Mouse (Mus musculus) cerebellum, adult 18-20 months (tissue): ENCODE measurements around the gene Esam.

ENCODE experiments used
- DNase-seq, 2 experiments: peaks; one replicate each; pipeline ENCODE4 v3.0.0; 2021

Gene Esam

DNA sequence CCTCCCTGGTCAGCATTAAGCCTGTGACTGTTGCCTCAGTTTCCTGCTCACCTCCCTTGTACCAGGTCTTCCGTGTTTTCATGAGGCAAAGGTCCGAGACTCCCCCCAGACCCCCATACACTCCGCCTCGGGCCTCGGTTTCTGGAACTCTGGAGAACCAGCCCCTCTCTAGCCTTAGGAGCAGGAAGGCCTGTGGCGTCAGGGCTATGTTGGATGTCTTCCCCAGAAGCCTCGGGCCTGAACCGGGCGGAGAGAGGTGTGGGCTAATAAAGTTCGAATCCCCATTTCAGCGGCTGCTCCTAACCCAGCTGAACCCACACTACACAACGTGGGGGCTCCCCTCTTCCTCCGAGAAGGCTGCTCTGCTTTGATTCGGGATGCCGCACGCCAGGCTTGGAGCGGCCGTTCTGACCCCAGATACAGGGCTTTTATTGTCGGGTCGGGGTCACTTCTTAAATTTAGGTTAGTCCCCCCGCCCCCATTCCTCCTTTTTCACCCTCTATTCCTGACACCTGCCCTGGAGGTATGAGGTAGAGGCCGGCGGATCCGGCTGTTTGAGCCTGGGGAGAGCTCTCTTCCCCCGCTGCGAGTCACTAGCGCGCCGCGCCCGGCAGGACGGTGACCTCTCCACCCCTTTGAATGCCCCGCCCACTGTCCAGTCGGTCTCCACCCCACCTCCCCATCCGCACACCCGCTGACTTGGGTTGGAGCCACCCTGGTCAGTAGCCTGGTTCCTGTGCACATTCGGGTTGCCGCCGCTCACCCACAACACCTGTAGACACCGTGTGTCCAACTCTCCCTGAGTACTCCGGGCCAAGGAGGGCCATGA, at the start of gene Esam:
Esam (plus strand) TSS at position 683 of the 829 bp plus-strand sequence.
- peak; percentile 24 to 31 for DNase-seq

DNA sequence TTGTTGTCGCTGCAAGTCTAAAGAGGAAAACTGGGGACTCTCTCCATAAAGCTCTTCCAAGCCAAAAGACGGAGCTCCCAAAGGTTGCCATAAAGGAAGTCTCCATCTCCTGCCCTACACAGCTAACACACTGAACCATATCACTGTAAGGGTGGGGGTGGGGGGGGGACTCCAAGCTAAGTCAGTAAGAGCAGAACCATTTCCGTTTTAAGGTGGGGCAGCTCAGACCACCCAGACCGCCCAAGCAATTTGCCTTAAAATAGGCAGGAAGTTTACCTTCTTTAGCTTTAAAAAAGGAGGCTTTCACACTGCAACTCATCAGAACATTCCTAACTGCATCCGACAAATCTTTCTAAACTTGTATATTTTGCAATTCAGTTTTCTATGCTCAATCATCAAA, 42.7 kb upstream of the Esam start:
- no peak for DNase-seq

DNA sequence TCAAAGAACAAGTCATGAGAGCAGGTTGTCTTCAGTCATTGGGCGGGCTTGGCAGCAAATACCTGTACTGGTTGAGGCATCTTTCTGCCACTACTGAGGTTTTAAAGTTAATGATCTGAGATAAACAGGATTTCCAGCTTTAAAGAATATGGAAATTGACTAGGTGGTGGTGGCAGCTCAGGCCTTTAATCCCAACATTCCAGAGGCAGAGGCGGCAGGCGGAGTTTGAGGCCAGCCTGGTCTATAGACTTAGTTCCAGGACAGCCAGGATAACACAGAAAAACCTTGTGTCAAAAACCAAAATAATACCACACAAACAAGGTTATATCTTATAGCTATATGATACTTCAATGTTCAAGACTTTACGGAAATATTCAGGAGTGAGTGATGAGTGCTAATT, 39.8 kb upstream of the Esam start:
- DNase-seq, result peak in 1 of 2 experiments; percentile 10

DNA sequence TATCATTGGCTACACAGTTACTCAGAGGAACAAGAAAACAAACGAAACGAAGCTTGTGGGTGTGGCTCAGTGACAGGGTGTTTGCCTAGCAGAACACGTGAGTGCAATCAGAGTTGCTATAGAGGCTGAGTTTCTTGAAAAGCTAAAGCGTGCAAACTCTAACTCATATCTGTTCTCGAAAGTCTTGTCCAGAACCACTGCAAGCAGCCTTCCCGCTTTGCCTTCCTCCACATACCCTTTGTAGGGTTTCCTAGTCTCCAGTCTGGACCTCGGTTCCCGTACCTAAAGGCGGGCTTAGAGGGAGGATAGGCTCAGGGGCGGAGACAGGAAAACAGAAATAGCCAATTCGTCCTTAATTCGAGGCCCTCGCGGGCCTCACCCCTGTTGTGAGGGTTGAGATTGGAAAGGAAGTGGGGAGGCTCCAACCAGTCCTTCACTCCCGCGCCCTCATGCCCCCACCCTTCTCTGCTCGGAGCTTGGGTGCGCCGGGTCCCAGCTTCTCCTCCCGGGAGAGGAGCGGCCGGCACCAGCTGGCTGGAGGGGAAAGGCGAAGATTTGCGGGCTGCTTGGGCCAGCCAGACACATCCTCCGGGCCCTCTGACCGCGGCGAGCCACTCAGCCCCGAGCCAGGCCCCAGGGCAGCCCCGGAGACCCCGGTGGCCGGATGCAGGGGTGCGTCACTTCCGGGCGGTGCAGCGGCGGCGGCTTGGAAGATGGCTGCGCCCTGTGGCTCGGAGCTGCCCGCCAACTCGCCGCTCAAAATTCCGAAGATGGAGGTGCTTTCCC, 39.1 kb upstream of the Esam start, which contains the start of gene Msantd2:
Msantd2 (plus strand) TSS at position 709 of the 786 bp plus-strand sequence.
- DNase-seq, result peak; percentile 92 to 93

DNA sequence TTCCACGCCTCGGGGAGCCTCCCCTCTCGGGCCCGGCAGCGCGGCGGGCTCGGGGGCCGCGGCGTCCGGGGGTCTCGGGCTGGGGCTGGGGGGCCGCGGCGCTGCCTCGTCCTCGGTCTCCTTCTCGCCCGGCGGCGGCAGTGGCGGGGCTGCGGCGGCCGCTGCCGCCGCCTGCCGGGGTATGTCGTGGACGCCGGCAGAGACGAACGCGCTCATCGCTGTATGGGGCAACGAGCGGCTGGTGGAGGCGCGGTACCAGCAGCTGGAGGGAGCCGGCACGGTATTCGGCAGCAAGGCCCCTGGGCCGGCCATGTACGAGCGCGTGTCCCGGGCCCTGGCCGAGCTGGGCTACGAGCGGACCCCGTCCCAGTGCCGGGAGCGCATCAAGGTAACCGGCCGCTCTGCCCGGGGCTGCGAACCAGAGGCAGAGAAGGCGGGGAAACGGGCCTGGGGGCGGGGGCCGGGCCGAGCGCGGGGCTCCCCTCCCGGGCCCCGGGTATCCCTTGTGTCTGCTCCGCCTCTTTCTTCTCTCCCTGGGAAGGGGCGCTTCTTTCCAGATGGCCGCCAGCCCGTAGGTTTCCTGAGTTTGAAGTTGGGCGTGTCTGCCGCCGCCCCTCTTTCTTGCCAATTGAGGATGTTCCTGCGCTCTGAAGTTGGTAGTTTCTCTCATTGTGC, 38.3 kb upstream of the Esam start:
- peak; percentile 23 to 51 for DNase-seq

DNA sequence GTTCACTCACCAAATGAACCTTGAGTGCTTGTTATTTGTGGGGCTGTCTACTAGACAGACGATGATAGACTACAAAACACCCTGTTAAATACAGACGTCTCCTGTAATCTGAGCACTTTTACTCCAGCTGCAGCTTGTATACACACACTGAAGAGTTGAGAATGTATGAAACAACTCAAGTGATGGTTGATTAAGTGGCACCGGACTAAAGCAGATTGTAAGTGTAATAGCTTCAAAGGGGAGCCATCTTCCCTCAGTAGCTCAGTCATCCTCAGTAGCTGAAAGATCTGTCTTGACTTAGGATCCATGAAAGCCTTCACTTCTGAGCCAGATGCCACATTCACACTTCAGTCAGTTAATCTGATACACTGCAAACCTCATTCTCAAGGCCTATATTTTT, 32.1 kb upstream of the Esam start:
- no peak for DNase-seq

DNA sequence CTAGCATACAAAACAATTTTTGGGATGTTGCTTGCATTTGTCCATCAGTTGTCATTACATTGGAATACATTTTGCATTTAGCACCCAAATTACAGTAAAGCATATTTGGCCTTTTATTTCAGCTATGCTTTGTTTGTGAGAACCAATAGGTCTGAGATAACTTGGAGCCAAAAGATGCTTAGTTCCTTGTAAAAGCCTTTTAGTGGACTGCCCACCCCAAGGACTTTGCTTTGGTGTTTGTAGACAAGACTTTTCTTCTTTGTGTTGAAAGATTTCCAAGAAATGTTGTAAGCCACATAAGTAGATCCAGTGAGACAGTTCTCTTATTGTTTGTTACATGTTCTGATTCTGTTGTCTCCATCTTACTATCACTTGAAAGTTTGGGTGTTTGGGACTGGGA, 31.6 kb upstream of the Esam start:
- DNase-seq, result no peak

DNA sequence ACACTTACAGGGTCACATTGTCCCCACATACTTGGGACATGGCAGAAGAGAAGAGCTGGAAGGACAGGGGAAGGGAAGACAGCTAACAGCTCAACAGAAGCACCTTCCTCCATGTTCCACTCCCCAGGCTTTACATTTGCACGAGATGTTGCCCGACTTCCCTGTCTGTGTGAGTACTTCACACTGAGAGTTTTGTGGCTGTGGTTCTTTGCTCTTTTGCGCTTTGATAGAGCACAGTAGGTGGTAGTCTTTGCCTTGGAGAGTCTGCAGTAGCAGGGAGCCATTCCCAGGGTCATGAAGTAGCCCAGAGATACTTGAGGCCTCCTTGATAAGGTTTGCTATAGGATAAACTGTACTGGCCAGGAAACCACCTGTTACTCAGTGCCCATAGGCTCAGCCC, 27.7 kb upstream of the Esam start:
- no peak for DNase-seq

DNA sequence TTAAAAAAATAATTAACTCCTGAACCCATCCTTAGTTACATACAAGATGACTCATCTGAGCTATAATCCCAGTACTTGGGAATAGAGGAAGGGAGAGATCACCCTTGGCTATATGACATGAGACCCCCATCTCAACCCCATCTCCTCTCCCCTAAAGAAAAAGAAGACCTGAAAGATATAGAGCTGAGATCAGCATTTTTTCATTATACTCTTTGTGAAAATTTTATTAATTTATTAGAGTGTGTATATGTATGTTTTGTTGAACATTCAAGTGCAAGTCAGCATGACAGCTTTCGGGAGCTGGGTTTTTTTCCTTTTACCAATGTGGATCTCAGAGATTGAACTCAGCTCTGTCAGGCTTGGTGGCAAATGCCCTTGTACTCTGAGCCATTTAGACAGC, 26.7 kb upstream of the Esam start:
- no peak for DNase-seq

DNA sequence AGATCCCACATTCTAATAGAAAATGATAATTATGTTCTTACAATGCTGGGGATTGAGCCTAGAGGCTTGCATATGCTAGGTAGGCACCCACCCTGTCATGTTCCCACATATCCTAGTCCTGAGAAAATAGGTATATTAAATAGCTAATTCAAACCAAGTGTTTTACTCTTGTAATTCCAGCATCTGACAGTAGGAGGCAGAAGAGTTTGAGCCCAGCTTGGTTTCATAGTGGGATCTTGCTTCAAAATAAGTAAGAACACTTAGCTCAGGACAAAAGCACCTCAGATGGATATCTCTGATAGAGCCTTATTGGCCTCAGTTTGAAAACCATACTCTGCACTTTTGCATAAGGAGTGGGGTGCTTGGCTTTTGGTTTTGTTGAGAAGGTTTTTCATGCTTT, 23.5 kb upstream of the Esam start:
- DNase-seq, result no peak

DNA sequence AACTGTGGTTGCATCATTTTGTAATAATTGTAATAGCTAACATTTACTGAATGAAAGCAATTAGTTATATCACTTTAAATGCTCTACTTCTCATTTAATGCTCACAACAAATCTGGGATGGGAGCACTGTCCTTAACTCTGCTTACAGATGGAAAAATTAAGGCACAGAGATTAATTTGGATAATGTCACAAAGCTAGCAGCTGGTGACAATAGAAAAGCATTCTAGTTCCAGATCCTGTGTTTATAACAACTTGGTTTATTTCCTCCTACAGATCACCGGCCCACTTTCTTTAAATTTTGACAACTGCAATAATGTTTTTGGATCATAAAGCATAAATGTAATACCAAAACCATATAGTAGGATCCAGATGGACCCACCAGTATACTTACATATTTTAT, 21.9 kb upstream of the Esam start:
- DNase-seq, result no peak

DNA sequence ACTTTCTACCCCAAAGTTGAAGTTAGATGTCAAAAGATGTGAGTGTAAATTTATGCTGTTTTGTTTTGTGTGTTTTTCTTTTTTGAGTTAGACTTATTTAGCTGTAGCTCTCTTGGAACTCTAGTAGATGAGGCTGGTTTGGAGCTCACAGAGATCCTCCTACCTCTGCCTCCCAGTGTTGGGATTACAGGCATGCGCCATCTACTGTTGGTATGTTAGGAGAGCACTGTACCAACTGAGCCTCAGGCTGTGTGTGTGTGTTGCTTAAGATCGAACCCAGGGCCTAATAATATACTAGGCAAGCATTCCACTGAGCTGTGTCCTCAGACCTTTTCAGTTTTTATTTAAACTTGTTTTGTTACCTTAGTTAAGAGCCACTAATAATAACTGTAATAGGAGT, 15.8 kb upstream of the Esam start:
- no peak for DNase-seq

DNA sequence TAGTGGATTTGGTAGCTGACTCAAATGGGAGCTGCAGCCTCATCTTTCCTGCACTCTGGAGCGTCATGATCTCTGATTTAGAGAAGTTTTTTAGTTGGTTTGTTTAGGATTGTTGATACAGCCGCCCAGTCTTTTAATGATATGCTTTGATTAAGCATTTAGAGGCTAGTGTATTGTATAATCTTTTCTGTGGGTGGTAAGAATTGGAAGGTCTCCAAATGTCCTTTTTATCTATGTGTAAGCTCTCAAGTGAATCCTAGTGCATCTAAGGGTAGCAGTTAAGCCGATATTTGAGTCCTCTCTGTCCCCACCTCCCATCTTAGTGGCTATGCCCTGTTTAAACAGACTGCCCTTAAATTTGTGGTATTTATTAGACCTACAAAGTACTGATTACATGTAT, 13.4 kb upstream of the Esam start:
- no peak for DNase-seq

DNA sequence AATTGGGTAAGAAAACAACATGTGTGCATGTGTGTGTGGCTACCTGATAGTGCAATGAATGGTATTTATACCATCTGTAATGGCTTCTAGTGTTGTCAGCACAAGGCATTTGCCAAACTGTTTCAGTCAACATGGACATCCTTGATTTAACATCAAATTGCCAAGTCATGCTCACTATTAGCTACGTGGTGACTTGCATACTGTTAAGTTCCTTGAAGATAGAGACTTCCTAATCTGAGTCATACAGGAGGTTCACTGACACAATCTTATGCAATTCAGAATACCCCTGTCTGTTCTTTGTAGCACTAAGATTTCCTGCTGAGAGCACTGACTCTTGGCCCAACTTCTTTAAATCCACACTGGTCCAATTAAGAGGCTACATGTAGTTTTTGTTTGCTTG, 10.4 kb upstream of the Esam start:
- no peak for DNase-seq

DNA sequence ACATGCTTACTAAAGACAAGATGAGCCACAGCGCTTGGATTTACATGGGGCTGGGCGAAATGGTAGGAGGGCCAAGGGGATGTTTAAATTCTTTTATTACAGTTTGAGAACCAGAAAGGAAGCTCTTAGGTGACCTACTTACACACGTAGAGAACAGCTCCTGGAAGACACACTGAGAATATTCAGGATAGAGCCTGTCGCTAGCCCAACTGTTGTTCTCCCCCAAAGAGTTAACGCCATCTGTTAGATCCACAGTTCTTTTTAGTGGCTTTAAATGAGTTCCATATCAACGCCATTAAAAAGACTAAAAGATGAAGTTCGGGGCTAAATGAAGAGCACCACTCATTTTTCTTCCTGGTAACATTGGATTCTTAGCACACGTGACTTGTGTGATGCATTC, 8.9 kb upstream of the Esam start:
- peak; percentile 46 to 51 for DNase-seq

DNA sequence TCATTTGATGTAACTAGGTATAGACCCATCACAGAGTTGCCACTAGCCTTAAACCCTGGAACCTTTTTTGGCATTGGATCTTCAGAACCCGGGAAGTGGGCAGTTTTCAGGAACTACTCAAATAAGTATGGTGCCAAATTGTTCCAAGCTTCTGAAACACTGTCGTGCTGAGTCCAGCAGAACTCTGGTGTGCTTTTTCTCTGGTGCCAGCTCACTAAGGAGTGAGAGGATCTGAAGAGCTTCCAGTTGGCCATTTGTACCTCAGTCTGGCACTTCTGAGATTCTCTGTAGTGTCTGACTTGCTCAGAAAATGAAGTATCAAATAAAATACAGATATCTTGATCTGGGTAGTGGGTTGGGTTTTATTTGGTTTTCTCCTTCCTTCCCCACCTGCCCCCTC, 7.9 kb upstream of the Esam start:
- peak; percentile 30 for DNase-seq

DNA sequence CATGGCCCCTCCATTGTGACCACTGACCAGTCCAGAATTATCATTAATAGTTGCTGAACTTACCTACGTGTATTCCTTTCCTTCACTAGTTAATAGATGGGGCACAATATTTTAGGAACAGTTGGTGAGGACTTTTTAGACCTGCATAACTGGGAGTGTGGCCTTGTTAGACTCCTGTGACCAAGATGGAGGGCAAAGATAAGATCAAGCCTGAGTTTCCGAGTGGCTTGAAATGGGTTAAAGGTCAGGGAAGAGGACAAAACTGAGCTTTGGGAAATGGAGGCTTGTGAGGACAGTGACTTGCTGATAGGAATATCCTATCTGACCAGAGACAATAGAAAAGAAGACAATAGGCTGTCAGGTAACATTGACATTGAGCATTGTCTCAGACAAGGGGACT, 2.4 kb upstream of the Esam start:
- DNase-seq, result no peak

DNA sequence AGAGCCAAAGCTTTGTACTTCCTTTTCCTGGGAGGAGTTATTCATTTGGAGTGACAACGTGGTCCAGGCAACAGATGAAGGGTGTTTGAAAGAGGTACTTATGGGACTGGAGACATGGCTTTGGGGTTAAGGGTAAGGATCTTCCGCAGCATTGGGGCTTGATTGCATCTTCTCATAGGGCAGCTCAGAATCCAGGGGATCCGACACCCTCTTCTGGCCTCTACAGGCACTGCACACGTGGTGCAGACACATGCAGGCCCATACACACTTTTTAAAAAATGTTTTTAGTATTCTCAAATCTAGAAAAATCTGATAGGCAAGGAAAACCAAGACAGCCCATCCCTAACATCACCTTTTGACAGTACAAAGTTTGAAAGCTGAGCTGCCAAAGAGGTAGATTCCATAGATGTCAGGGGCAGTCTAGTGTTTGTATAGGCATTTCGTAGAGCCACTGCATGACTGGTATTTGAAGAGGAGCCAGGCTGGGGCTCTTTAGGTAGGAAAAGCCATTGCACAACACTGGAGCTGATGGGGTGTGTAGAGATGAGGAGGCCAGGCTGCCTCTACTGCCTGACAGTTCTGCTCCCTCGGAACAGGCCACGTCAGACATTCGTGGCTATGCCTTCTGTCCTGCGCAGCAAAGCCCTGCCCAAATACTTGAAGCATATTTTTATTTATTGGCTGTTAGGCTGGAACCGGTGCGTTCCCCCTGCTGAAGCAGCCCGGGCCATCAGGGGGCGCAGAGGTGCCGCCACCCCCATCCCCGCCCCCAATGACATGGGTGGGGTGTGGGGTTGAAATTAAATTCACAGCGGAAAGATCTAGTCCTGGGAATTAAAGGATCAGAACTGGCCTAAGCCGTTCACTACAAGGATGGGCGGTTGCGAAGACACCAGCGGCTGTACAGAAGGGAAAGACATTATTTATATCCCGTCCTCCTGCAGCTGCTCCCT, 1.2 kb upstream of the Esam start:
- DNase-seq, result no peak

DNA sequence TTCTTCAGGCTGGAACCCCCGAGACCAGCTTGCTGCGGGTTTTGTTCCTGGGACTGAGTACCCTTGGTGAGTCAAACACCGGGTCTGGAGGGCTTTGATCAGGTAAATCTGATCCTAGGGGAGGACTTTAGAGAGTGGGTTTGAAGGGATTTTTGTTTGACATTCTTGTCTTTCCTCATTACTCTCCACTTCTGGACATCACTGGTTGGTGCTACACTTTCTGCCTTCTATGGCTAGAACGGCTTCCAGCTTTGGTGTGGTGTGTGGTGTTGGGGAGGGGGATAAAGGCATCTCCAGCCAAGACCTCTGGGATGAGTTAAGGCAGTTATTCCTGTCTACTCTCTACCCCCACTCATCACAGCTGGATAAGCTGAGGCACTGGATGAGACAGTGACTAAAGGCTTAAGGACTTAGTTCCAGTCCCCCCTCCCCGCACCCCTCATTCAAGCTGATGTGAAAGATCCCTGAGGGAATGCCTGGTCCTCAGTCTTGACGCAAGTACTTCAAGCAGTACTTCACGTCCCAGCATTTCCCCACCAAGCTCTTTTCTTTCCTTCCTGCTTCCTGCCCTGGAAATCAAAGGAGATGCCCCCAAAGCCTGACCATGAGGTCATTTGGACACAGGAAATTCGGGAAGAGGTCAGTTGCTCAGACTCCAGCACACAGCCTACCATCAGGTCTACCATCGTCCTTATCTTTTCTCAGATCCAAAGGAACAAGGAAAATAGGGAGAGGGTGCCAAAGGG, 520 bp downstream of the Esam start:
- no peak for DNase-seq

DNA sequence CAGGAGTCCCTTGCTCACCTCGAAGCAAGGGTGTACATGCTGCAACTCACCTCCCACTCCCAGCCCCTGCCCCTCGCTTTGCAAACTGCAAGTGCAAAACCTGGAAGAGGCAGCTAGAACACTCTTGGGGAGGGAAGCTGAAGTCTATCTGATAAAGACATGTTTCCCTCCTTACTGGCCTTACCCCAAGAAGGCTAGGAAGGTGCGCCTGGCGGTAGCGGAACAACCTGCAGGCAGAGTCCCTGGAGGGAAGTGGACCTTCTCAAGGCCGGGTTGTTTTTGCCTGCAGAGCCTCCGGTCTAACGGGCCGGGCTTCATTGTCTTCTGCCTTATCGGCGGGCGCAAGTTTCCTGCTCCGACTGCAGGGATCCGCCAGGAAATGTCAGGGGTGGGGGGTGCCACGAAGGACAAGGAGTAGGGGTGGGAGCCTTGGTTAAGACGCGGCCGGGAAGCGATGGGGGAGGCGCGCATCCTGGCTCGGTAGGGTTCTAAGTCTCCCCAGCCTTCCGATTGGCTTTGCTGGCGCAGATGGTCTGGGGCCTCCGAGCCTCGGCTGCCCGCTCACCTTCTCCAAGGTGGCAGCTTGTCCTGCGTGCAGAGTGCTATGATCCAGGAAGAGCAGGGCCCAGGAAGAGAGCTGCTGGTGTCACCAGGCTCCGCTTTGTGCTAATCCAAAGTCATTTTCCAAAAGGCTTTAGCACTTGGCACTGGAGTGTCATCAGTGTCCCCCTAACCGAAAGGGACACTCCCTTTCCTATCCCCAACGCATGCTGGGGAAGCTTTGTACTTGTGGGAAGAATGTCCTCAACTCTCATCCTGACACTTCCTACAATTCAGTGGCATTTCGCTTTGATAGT, 2.4 kb downstream of the Esam start:
- DNase-seq, result peak; percentile 67
